Mouse (Mus musculus) lung, postnatal 4 days (tissue): ENCODE results near the gene Limk2.

Source experiments
- DNase-seq, 2 experiments: peaks; one replicate each; pipeline ENCODE4 v3.0.0; 2021

Limk2 gene

DNA sequence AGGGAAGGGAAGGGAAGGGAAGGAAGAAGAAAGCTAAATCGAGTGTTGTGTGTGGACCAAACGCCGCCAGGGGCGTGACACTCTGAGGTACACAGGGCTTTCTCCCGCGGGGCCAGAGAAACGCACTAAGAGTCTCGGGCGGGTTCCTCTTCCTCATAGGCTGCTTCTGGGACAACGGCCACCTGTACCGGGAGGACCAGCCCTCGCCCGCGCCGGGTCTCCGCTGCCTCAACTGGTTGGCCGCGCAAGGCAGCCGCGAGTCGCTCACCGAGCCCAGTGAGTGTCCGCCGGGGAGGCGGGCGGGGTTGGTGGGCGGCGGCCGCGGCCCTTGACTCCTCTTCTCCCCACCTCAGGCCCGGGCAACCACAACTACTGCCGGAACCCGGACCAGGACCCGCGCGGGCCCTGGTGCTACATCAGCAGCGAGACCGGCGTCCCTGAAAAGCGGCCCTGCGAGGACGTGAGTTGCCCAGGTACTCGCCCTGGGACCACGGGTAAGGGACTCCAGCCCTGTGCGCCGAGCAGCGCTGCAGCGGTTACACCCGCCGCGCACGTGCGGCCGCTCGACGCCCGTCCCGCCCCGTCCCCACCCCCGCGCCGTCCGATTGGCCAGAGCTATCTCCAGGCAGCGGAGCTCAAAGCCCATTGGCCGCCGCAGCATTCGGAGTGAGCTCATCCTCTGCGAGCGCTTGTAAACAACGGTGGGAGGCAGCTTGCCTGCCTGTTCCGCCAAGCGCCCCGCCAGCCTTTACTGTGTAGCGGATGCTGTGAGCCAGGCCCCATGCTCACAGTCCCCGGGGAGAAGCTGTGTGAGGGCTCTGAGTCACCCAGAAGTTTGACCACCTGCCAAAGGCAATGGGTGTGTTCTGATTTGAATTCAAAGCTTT lies 77.0 kb downstream of the Limk2 start:
- peak; percentile 92 to 96 for DNase-seq

DNA sequence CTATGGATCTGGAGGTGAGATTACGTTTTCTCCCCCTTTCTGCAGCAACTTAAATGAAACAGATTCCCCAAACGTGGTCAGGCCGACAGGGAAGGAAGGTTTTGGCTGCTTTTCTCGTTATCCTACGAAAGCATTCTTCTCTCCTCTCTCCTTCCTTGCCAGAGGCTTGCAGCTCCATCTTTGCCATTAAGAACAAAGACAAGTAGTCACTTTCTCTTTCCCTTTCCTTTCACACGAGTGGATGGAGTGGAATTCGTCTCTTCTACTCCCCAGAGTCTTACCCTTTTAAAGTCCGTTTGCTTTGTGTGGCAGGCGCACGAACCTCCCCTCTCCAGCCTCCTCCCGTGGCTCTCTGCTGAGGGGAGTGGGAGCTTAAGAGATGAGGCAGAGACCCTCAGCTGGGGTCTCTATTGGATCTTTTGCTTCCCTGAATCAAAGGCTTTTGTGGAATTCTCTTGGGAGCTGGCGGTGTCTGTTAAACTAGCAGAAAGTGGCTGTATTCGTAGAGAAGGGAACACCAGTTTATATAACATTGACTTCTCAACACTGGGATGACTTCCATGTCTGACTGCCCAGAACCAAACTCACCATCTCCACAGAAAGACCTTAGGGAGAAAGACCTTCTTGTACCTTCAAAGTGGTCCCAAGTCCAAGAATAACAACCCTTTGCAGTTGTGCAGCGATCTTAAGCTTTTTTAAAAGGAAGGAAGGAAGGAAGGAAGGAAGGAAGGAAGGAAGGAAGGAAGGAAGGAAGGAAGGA lies 77.8 kb downstream of the Limk2 start:
- no peak for DNase-seq

DNA sequence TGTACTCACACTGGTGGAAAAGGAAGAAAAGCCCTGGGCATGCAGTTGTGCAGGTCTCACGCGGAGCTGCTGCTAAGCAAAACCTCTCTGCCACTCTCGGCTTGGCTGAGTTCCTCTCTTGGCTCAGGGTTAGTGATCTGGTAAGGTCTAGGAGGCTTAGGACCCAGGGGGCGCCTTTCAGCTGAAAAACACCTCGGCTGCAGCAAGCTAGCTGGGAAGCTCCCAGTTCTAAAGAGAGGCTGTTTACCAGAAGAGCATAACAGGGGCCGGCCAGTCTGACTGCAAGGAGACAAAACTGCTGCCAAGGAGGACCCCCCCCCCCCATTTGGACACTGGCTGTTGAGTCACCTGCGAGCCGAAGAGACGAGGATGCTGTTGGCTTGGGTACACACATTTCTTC lies 78.4 kb downstream of the Limk2 start:
- peak; percentile 85 to 87 for DNase-seq

DNA sequence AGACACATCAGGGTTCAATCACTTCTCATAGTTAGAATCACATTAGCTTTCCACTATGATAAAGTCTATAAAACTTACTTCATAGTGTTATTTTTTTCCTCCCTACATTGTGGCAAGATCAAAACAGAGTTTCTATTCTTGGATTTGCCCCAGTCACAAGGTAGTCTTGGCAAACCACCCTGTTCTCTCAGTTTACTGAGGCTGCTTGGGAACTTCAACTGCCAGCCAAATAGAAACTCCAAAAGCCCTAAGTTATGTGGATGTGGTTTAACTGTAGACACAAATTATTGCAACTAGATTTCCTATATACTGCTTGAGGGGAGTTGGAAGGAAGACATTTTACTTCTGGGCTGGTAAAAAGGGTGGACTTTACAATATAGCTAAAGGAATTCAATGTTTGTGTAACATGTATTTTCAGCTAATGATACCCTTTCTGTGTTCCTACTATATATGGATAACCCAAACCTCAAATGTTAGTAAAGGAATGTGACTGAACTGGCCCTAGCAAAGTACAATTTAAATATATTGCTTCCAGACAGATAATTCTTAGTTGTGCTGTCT lies 79.0 kb downstream of the Limk2 start, which contains the start of gene Pik3ip1:
Gene Pik3ip1, plus strand, starts transcription at position 511 of the 561 bp plus-strand sequence.
- DNase-seq, result no peak

DNA sequence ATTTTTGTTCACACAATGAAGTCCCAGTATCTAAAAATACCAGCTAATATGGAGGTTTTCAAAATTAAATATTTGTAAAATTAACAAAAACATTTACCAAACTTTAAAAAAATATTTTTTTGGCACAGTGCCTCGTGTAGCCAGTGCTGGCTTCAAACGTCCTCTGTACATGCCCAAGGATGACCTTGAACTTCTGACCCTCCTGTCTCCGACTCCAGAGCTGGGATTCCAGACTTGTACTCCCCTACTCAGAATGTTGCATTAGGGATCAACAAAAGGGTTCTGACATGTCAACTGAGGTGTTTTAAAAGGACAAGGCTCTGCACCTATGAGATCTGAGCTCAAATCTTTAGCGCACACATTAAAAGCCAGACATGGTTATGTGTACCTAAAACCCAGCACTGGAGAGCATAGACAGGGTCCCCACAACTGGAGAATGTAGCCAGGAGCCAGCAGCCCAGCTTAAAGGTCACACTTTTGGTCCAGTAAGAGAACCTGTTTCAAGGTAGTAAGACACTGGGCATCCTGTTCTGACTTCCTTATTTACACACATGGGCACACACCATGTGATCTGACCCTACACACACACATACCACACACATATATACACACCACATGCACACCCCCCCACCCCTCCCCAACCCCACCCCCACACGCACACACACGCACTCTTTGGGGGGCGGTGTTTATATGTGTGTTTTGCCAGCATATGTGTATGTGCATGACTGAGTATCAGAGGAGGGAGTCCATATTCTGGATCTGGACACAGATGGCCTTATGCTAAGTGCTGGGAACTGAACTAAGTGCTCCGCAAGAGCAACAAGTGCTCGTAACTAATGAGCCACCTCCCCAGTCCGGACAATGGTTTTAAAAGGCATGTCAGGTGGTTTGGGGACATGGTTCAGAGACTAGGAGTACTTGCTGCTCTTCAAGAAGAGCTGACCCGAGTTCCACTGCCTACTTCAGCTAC lies 79.9 kb downstream of the Limk2 start:
- no peak for DNase-seq

DNA sequence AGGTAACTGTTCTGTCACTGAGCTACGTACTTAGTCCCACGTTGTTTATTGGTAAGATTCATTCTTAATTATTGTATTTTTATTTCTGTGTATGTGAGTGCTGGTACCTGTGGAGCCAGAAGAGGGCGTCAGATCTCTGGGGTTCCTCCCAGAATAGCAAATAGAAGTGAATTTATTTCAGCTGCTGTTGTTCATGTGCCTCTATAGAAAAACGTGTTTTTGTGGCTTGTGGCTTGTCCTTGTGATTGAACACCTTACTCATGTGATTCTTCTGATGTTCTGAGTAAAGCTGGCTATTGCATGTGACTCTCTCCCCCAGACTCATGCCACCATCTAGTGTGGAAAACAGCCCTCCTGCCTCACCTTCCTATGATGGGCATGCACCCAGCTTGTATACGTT lies 80.7 kb downstream of the Limk2 start:
- no peak for DNase-seq

DNA sequence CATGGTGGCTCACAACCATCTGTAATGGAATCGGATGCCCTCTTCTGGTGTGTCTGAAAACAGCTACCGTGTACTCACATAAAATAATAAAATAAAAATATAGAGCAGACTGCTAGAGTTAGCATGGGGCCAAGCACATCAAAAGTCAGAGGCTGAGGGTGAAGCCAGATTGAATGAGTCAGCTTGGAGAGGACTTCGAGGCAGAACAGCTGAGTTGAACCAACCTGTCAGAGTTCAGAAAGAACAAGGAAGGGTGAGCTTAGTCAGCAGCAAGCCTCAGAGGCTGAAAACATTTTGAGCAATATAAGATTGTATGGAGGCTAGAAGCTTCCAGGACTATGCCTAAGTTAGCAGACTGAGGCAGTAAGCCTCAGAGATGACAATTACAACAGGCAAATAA lies 90.7 kb downstream of the Limk2 start:
- no peak for DNase-seq

DNA sequence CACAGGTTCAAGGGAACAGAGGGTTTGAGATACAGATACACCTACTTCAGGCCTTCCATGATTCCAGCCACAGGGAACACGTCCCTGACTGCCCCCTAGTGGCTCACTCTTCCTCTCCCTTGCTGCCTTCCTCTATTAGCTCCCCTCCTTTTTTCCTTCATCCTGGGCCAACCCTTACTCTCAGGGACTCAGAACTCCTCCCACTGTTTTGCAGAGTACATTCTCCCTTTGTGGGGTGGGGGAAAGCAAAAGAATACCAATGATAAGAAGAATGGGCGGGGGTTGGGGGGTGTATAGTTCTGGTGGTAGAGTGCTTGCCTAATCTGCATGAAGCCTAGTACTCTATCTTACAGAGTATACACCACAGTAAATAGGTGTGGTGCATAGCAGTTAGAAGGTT lies 94.8 kb downstream of the Limk2 start:
- peak; percentile 61 to 75 for DNase-seq

DNA sequence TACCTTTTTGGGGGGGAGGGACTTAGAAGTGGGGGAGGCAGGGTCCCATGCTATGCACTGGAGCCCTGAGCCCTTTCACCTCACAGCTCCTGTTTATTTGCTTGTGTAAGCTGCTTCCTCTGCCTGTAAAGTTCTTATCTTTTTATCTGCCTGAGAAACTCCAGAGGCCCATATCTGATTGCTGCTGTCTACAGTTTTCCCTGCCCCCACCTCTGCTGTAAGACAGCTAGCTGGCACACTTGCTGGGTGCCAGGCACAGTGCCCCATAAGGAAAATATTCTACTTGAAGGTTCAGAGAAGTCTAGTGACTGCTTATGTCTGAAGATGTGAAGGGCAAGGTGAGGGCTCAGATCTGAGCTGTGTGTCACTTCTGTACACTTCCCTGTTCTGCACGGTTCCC lies 95.7 kb downstream of the Limk2 start:
- DNase-seq, result no peak

DNA sequence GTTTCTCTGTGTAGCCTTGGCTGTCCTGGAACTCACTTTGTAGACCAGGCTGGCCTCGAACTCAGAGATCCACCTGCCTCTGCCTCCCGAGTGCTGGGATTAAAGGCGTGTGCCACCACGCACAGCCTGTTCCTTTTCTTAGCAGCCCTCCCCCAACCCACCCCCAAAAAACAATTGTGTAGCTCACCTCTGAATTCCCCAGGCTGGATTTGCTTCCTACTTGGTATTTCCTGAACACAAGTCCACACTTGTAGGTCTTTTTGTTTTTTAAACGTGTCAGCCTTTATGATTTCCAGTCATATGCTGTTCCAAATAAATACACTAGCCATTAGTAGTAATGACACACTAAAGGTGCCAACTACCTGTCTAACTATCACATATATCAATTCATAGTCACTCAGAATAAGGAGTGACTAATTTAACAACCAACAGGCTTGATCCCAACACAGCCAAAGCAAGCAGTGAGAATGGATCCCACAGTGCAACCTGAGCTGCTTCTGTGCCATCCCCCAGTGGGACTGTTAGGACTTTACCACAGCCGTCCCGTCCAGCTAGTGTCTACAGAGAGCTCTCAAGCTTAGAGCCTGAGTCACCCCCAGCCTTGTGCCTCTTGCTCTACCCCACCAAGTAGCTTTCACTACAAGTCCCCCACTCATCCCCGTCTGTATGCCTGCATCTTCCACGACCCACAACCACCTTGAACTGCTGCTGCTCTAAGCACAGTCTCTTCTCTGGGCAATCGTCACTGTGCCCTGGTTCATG lies 97.2 kb downstream of the Limk2 start:
- DNase-seq, result no peak

DNA sequence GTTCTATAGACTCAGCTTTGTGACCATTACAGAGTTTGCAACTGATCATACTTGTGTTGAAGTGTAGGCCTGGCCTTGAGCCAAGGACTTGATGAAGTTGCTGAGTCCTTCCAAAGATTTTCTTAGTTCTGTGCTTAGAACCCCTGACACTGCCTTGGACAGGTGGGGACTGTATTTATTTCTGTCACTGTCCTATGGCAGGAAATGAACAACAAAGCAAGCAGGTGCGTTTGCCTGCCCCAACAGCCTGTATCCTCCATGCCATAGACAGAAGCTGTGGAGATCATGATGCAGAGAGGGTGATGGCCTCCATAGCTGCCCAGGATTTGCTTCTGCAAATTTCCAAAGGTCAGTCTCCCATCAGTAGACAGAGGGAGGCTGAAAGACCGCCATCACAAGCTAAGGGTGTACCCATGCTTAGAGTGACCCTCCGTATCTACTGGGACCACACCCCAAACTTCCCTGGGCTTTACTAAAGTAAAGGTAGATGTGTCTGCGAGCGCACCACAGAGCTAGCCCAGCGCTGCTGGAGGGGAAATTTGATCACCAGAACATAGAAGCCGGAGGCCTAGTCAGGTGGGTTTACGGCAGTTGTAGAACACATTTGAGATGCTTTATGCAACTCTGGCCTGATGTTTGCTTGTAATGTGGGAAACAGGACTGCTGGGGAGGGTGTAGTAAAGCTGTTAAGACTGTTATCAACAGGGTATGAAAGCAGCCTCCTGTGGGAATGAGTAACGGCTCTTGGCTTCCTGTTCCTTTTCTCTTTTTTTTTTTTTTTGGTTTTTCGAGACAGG lies 98.0 kb downstream of the Limk2 start:
- DNase-seq, result no peak

DNA sequence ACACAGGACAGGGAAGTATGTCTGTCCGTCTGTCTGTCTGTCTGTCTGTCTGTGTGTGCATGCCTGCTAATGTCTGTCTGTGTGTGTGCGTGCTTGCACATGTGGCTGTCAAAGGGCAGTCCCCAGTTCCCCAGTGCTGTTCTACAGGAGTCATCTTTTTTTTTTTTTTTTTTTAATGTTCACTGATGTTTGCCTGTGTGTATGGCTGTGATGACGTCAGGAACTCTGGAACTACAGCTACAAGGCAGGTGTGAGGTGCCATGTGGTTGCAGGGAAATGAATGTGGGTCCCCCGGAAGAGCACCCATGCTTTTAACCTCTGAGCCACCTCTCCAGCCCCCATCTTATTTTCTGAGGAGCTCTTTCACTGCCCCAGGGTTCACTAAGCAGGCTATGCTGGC lies 99.1 kb downstream of the Limk2 start:
- DNase-seq, result no peak

DNA sequence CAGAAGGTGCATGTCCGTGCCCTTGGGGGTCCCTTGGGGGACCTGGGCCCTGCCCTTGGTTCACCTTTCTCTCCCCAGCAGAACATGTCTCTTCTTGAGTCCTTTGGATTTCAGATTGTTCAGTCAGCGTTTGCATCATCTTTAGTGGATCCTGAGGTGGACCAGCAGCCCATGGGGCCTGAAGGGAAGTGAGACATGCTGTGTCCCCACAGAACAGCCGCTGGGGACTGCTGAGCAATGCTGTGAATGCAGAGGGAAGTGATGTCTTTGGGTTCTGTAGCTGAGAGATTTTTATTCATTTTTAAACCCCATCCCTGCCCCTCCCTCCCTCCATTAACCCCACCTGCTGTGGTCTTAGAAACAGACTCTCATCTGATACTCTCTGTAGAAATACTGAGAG lies 101.1 kb downstream of the Limk2 start:
- DNase-seq, result no peak

DNA sequence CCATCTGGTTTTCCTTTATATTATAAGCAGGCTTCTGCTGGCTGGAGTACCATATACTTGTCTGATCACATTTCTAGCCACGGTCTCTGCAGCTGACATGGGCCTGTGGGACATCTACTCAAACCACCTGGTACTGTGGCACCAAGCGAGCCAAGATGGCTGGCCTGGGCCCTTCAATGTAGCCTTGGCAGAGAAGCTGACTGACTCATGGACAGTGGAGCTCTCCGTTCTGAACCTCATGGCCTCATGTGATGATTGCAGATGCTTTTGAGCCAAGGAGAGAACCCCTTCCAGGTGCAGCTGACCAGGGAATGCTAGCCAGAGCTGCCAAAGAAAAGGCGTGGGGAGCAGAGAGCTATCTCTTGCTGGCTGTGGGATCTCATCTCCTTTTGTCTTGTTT lies 103.2 kb downstream of the Limk2 start:
- no peak for DNase-seq

DNA sequence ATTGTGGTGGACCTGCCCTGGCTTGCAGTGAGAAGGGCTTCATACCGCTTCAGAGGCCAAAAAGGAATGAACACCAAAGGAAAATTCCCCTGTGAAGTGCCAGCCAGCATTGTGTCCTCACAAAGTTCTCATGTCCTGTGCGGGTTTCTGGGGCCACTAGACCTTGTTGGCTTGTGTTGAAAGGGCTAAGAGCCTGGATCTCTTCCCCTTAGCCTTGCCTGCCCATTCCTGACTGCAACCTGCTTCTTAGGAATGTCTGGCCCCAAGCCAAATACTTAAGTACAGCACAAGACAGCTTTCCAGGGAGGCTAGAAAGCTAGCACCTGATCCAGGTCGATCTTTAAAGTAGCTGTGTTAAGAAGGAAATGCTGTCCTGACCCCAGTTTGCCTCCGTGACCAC lies 106.2 kb downstream of the Limk2 start:
- peak; percentile 52 to 63 for DNase-seq

DNA sequence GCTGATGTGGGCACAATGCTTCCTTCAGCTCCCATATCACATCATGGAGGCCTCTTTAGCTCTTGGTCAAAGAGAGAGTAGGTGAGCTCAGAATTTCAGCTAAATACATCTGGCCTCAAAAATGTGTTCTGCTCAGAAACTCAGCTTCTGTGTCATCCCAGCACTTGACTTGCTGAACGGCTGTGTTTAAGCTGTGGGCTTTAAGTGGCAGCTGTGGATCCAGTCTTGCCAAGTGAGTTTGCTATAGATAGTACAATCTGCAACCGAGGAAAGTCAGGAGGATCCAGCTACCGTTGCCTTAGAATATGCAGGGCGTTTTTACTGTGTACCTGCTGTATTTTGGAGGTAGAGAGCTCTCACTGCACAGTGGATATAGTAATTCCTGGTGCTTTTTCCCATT lies 106.6 kb downstream of the Limk2 start:
- no peak for DNase-seq

DNA sequence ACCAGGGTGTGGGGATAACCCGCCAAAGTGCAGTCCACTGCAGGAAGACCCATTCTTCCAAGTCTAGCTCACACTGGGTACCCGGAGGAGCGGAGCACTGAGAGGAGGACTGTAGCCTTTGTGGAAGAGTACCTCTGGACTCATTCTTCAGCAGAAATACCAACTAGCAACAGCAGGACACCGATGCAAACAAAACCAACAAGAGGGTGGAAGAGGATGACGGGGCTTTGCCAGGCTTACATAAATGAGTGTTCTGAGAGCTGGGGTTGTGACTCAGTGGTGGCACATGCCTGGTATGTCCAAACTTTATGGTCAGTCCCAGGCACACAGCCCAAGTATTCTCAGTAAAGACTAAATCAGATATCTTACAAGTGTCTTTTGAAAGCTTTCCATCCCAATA lies 107.9 kb downstream of the Limk2 start:
- no peak for DNase-seq

DNA sequence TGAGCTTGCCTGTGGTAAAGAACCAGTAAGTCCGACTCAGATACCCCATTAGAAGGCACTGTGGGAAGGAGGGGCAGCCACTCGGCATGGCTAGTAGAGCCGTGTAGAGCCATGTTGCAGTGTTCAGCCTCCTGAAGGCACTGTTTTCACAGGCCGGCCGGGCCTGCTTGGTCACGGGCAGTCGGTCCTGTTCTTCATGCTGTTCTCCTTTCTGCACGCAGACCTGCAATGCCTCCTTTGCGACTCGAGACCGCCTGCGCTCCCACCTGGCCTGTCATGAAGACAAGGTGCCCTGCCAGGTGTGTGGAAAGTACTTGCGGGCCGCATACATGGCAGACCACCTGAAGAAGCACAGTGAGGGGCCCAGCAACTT lies 110.2 kb downstream of the Limk2 start:
- DNase-seq, result peak in 1 of 2 experiments; percentile 22

DNA sequence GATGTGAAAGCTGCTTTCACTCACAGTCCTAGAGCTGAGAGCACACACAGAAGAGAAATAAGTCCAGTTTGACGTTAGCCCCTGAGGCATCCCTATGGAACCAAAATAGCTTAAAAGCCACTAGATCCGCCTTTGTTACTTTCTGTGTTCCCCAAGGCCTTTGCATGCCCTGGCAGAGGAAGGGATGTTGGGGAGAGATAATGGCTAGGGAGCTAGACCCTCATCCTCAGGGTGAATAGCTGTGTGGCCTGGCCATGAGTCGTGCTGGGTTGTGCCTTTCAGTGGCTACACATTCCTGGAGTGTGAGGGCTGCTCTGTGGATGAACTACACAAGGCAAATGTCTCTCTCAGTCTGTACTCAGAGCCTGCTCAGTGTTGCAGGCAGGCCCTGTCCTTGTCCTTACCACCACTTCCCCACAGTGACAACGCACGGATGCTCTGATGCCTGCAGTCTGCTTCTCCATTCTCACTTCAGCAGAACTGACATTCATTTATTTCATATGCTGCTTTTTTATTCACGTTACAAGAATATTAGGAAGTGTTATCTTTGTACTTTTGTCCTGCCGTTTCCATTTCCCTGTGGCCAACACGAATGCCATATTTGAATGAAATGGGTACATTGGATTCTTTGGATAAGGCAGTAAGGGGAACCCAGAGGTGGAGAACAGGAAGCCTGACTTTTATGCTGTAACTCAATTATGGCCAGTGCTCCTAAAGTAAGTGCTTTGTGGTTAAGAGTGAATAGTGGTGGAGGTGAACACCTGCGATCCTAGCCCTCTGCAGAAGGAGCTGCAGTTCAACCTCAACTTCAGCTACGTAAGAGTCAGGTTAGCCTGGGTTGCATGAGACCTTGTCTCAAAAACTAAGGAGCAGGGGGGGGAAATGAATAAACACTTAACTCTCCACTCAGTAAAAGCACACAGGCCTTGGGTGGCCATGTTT lies 110.8 kb downstream of the Limk2 start:
- DNase-seq, result peak in 1 of 2 experiments; percentile 10

DNA sequence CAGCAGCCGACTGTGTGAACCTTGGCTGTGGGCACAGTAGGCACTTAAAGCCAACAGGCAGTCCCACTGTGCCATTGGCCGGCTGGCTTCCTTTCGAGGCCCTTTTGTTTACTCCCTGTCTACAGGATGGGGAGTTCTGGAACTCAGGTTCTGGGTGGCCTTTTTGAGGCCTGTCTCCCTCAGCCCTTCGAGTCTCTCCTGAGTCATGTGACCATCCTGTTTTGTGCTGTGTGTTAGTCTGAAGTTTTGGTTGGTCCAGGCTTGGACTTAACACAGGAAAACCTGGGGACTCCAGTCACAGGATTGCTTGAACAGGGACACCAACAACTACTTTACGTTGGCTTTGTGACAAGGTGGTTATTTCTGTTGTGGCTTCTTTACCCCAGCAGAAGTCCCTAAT lies 112.9 kb downstream of the Limk2 start:
- DNase-seq, result peak in 1 of 2 experiments; percentile 15
